Mouse (Mus musculus) liver, embryonic 15.5 days (tissue): ENCODE measurements around the gene Acot7. TPM values are rescaled to one million over a fixed set of nuclear protein-coding genes. Genes with fewer than 3 reads are reported as not detected.

Source experiments
- ATAC-seq: fragments of 200-750 bp; cut with Nextera tagmentation; 2 replicates; pipeline ENCODE4 v1.8.0; 2017; ENCODE audit warnings: moderate number of reproducible peaks, mild to moderate bottlenecking, moderate library complexity; ENCODE audit not compliant: insufficient read depth
- H3K27ac ChIP-seq: fragments of 300-500 bp; sonication (generic); replicated peaks from 2 replicates; pipeline ENCODE4 v1.5.1; 2015; ENCODE audit warnings: mild to moderate bottlenecking, inconsistent platforms
- H3K27me3 ChIP-seq: fragments of 300-500 bp; sonication (generic); 2 replicates; pipeline ENCODE4 v1.6.1; 2015; ENCODE audit warnings: mild to moderate bottlenecking, inconsistent platforms
- H3K36me3 ChIP-seq: fragments of 300-500 bp; sonication (generic); replicated peaks from 2 replicates; pipeline ENCODE4 v1.6.1; 2015; ENCODE audit warnings: moderate library complexity, mild to moderate bottlenecking, inconsistent platforms
- H3K4me1 ChIP-seq: fragments of 300-500 bp; sonication (generic); replicated peaks from 2 replicates; pipeline ENCODE4 v1.6.1; 2015; ENCODE audit warnings: inconsistent platforms
- H3K4me2 ChIP-seq: fragments of 300-500 bp; sonication (generic); 2 replicates; pipeline ENCODE4 v1.6.1; 2015; ENCODE audit warnings: moderate library complexity, mild to moderate bottlenecking, inconsistent platforms
- H3K4me3 ChIP-seq: fragments of 300-500 bp; sonication (generic); replicated peaks from 2 replicates; pipeline ENCODE4 v1.5.1; 2015; ENCODE audit warnings: mild to moderate bottlenecking, inconsistent platforms
- H3K9ac ChIP-seq: fragments of 300-500 bp; sonication (generic); 2 replicates; pipeline ENCODE4 v1.6.1; 2015; ENCODE audit warnings: moderate library complexity, mild to moderate bottlenecking, inconsistent platforms
- H3K9me3 ChIP-seq: fragments of 300-500 bp; sonication (generic); replicated peaks from 2 replicates; pipeline ENCODE4 v1.6.1; 2016; ENCODE audit warnings: inconsistent platforms
- WGBS: fragments of 180-500 bp; shearing (Covaris S2); methylation state at CpG from one replicate; pipeline ENCODE4 v1.1.7; 2015; ENCODE audit warnings: mixed read lengths; ENCODE audit not compliant: insufficient replicate concordance; 5-methylcytosine and 5-hydroxymethylcytosine counted together
- polyA plus RNA-seq: library from polyadenylated mRNA; unstranded; fragments of >200 nt; fragmentation: Nextera tagmentation; extraction: Ambion mirVana; gene quantifications from 2 replicates; pipeline ENCODE4 v1.2.1, GENCODE M21; 2015

Acot7 gene
- polyA plus RNA-seq, 1 experiment from 2014 or later, result 14.0 TPM

DNA sequence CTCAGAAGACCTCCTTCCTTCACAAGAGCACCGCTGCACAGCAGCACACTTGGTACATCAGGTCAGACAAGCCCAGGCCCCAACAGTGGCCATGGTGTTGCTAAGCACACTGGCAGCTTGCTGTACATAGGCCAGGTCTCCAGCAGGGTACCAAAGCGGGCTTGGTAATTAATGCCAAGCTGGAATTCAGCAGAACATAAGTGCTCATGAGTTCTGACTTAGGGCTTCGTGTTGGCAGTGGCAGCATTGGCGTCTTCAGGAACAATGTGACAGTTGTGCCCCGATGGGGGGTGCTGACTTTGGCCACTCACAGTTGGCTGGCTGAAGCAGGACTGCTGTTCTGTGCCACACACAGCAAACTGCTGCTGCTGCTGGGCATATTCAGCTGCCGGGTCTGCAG, 126.8 kb downstream of the Acot7 start:
- no peak for ATAC-seq
- peaks cover 48% of the 10 kb centered on the region for H3K36me3 ChIP-seq
- WGBS, result 80% methylated on average over 6 of the region's 6 CpGs

DNA sequence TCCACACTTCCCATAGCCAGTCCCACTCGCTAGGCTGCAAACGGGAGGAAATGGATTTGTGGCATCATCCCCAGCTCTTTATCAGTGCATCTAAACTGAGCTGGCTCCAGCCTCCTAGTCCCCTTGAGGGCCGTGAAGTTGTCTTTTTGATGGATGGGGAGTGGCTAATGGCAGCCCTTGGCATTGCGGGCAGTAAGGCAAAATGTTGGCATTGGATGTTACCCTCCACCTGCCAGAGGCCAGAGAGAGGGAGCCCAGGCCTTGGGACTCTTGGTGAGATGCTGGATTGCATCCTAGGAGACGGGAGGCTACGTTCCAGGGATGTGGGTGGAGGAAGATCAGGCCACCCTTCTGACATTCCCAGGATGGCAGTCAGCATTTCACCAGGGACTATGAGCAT, 128.1 kb downstream of the Acot7 start:
- H3K9me3 ChIP-seq, result no peaks in the 10 kb centered on the region
- 66% methylated on average over 6 of the region's 6 CpGs for WGBS
- peaks cover 12% of the 10 kb centered on the region for H3K27me3 ChIP-seq
- H3K9ac ChIP-seq, result no peak overlapping the region
- no peak for ATAC-seq
- peaks cover 36% of the 10 kb centered on the region for H3K36me3 ChIP-seq
- no peak overlapping the region for H3K27ac ChIP-seq
- no peak overlapping the region for H3K4me3 ChIP-seq
- H3K4me1 ChIP-seq, result no peaks in the 10 kb centered on the region
- no peak overlapping the region for H3K4me2 ChIP-seq

More for the DNA sequence above, 126.8 kb downstream of the Acot7 start:
- H3K4me1 ChIP-seq, result no peaks in the 10 kb centered on the region
- no peak overlapping the region for H3K9ac ChIP-seq
- H3K9me3 ChIP-seq, result no peaks in the 10 kb centered on the region
- no peak overlapping the region for H3K27ac ChIP-seq
- no peak overlapping the region for H3K4me2 ChIP-seq
- H3K27me3 ChIP-seq, result no peaks in the 10 kb centered on the region
- H3K4me3 ChIP-seq, result no peak overlapping the region

DNA sequence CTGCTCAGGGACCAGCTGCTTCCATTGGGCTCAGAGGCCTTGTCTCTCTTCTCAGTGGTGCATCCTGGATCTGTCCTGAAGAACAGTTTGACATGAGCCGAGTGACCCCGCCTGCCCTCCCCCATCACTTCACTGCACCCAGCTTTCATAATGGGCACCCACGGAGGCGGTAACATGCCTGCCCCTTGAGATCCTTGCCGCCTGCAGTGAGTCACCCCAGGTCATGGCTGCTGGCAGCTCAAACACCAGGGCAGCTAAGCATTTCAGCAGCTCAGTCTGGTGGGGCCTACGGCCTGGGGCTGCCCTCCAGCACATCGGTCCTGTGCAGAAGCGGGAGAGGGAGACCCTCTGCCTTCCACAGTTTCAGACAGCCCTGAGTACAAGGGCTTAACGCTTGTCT, 129.6 kb downstream of the Acot7 start:
- peaks cover 28% of the 10 kb centered on the region for H3K27me3 ChIP-seq
- H3K4me1 ChIP-seq, result peaks cover 5% of the 10 kb centered on the region
- peaks cover 23% of the 10 kb centered on the region for H3K36me3 ChIP-seq
- H3K4me2 ChIP-seq, result no peak overlapping the region
- ATAC-seq, result no peak
- H3K9me3 ChIP-seq, result no peaks in the 10 kb centered on the region
- no peak overlapping the region for H3K4me3 ChIP-seq
- no peak overlapping the region for H3K9ac ChIP-seq
- 78% methylated on average over 9 of the region's 9 CpGs for WGBS
- no peak overlapping the region for H3K27ac ChIP-seq

DNA sequence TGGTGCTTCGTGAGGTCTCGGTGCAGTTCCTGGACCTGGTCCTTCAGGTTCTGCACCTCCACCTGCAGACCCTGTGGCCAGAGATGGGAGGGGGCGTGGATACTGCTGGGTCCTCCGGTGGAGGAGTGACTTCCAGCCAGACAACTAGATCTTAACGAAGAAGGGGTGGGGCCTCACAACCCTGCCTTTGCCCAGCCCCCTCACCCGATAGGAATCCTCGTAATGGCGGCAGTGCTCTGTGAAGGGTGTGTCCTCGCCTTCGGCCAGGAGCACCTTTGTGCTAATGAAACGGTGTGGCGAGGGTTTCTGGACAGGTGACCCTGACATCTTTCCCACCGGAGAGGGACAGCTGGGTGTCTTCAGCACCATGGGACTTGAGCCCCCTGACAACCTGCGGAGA, 134.3 kb downstream of the Acot7 start:
- H3K9me3 ChIP-seq, result no peaks in the 10 kb centered on the region
- no peak overlapping the region for H3K9ac ChIP-seq
- H3K27me3 ChIP-seq, result peaks cover 74% of the 10 kb centered on the region
- no peak overlapping the region for H3K4me3 ChIP-seq
- H3K4me2 ChIP-seq, result peak overlapping the region; percentile 15; the same call in 1 of the 2 replicates
- H3K4me1 ChIP-seq, result peaks cover 16% of the 10 kb centered on the region
- no peak overlapping the region for H3K27ac ChIP-seq
- 6% methylated on average over 14 of the region's 14 CpGs for WGBS
- H3K36me3 ChIP-seq, result no peaks in the 10 kb centered on the region
- no peak for ATAC-seq

DNA sequence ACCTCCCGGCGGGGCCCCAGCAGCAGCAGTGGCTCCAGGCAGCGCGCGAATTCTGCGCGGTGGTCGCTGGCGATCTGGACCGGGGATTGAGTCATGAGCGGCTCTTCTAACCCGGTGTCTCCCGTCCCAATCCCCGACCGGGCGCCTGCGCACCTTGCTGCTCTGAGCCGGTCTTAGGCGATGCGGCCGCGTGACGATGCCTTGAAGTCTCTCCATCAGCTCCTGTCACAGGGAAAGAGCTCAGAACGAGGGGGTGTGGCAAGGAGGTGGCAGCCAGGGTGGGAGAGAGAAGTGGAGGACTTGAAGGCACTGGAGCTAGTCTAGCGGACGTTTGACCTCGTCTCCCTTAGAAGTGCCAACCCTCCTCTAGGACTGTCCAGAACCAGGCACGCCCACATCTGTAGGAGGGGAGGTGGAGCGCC, 135.3 kb downstream of the Acot7 start:
- Histone ChIP-seq H3K4me1 (peaks cover 16% of the 10 kb centered on the region), H3K27ac (no peak overlapping the region), H3K4me2 (peak overlapping the region; percentile 47), H3K9me3 (no peaks in the 10 kb centered on the region), H3K27me3 (peaks cover 85% of the 10 kb centered on the region), H3K4me3 (peak overlapping the region; percentile 24), H3K9ac (no peak overlapping the region), H3K36me3 (no peaks in the 10 kb centered on the region)
- 1% methylated on average over 29 of the region's 29 CpGs for WGBS
- no peak for ATAC-seq

DNA sequence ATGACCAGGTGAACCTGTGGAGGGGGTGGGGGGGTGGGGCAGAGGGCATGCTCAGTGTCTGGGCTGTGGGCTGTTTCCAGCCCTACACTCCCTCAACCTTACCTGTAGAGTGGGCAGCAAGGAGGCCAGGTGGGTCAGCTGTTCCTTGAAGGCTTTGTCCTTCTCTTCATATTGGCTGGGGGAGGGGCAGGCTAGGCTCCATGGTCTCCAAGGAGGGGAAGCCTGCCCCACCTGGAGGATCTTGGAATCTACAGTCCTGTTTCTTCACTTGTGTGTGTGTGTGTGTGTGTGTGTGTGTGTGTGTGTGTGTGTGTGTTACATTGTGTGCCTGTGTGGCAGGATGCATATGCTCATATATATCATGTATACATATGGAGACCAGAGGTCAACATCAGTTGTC, 136.0 kb downstream of the Acot7 start:
- H3K36me3 ChIP-seq, result no peaks in the 10 kb centered on the region
- no peak overlapping the region for H3K27ac ChIP-seq
- H3K4me1 ChIP-seq, result peaks cover 22% of the 10 kb centered on the region
- no peak overlapping the region for H3K4me2 ChIP-seq
- no peaks in the 10 kb centered on the region for H3K9me3 ChIP-seq
- H3K9ac ChIP-seq, result no peak overlapping the region
- H3K4me3 ChIP-seq, result no peak overlapping the region
- peaks cover 92% of the 10 kb centered on the region for H3K27me3 ChIP-seq
- no peak for ATAC-seq

DNA sequence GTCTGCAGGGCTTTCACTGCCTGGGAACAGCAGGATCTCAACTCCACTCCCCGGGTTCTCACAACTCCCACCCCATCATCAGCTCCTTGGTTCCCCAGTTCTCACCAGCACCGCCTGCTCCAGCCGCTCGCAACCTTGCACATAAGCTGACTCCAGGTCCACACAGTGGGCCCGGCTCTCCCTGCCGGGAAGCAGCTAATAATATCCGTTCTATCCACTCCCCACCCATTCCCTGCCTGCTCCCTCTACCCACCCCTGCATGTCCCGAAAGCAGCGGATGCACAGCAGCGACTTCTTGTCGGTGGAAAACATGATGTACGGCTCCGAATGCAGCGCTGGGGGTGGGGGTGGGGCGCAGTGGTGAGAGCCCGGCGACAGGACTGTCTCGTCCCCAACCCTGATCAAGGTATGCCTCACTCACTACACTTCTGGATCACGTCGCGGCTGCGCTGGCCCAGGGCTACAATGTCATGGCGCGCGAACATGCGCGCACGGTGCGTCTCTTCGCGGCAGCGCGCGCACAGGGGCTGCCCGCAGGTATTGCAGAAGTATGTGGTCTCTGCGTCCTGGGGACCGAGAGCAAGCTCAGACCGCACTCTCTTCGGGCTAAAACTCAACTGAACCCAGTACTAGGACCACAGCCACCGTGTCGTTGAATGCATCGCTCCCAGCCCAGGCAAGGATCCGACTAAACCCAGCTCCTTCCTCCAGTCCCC, 137.7 kb downstream of the Acot7 start:
- H3K27me3 ChIP-seq, result peaks cover 89% of the 10 kb centered on the region
- ATAC-seq, result no peak
- H3K36me3 ChIP-seq, result no peaks in the 10 kb centered on the region
- H3K4me3 ChIP-seq, result no peak overlapping the region; the same call in 1 of the 2 replicates
- peaks cover 22% of the 10 kb centered on the region for H3K4me1 ChIP-seq
- no peak overlapping the region for H3K9ac ChIP-seq
- 2% methylated on average over 43 of the region's 43 CpGs for WGBS
- H3K9me3 ChIP-seq, result no peaks in the 10 kb centered on the region
- H3K4me2 ChIP-seq, result peak overlapping the region; percentile 15
- H3K27ac ChIP-seq, result no peak overlapping the region

DNA sequence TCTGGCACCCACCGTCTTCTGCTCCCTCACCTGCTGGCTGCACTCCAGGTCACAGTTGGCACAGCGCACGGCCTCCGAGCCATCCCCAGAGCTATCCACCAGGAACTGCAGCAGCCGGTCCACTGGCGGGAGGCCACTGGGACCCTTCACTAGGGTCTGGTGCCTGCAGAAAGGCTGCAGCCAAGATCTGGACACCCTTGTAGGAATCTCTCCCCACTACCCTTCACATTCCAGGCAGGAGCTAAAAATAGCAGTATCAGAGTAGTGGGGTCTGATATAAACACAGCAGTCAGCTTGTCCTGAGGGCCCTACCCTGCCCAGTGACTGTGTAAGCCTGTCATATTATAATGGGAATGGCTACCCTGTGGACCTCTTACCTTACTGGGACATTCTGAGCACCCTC, 139.7 kb downstream of the Acot7 start:
- Histone ChIP-seq H3K9me3 (no peaks in the 10 kb centered on the region), H3K4me2 (no peak overlapping the region), H3K4me3 (no peak overlapping the region), H3K9ac (no peak overlapping the region), H3K36me3 (no peaks in the 10 kb centered on the region), H3K4me1 (peaks cover 16% of the 10 kb centered on the region), H3K27me3 (peaks cover 73% of the 10 kb centered on the region), H3K27ac (no peak overlapping the region)
- ATAC-seq, result no peak
- WGBS, result 74% methylated on average over 6 of the region's 6 CpGs

DNA sequence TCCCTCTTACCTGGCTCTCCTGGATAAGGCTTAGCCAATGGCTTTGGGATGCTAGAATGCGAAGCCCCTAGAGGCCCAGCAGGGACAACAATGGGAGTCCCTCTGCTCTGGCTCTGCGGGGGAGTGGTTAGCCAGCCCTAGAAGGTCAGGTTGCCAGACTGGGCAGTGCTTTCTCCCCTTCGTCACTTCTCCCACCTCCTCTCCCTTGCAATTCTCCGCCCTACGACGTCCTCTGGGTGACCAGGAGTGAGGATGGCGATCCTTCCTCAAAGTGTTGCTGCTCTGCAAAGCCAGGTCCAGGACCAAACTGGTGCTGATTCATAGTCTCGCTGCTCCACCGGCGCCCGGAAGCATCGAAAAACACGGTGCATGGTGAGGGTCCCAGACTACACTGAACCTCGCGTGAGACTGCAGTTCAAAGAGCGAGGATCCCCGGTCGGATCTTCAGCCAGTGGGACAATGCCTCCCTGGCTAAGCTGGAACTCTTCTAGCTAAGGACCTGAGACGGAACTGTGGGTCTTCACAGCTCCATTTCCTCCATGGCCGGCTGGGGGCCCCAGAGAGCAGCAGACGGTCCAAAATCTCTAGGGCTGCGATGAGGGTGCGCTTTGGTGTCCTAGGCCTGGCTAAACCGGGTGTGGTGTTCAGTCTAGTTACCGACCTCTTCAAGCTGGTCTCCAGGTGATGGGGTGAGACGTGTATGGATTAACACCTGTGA, 140.7 kb downstream of the Acot7 start, which contains the start of gene Rnf207:
Rnf207 (minus strand) TSS at position 477 of the 718 bp plus-strand sequence.
- Histone ChIP-seq H3K27me3 (peaks cover 63% of the 10 kb centered on the region), H3K9ac (no peak within 1 kb of the TSS), H3K27ac (no peak within 1 kb of the TSS), H3K9me3 (no peaks in the 10 kb centered on the region), H3K4me2 (peak within 1 kb of the TSS; percentile 49), H3K4me1 (0 out of 2 replicates have a peak, but pooled peaks cover 6% of the 10 kb centered on the region), H3K4me3 (0 out of 2 replicates have a peak within 1 kb of the TSS, but pooled peaks have one; percentile 10), H3K36me3 (no peaks in the 10 kb centered on the region)
- 6% methylated on average over 26 of the region's 26 CpGs for WGBS
- no peak for ATAC-seq
